8 mouse cellular contexts compared by ENCODE assay signal in genomic region chr10:111539724-111540324, GRCm38 (mm10). TPM values are rescaled to one million over a fixed set of nuclear protein-coding genes. Genes with fewer than 3 reads are reported as not detected.
DNase-seq lines count a peak whose midpoint lies in the region; ATAC-seq and TF ChIP-seq lines count a peak whose summit lies in the region.

No protein-coding gene starts in this region.

- no peaks in the 10 kb centered on the region for H3K27me3 ChIP-seq in forebrain, embryonic 15.5 days
- H3K27me3 ChIP-seq in hindbrain, embryonic 12.5 days, result no peaks in the 10 kb centered on the region
- H3K27me3 ChIP-seq in stomach, embryonic 16.5 days (ENCODE audit: control insufficient read depth, insufficient read depth, low read length), result no peaks in the 10 kb centered on the region

- no peaks in the 10 kb centered on the region for H3K79me2 ChIP-seq in macrophage (ENCODE audit: inconsistent target)

- peak; percentile 57 for ATAC-seq in forebrain, embryonic 15.5 days (replicated peaks)
- no peak for ATAC-seq in hindbrain, embryonic 12.5 days (ENCODE audit: low FRiP score)
- peak; percentile 54; the same call in 1 of the 2 replicates for ATAC-seq in stomach, embryonic 16.5 days (ENCODE audit: insufficient read depth, low FRiP score)

- peaks cover 9% of the 10 kb centered on the region for H3K4me1 ChIP-seq in forebrain, embryonic 15.5 days
- H3K4me1 ChIP-seq in hindbrain, embryonic 12.5 days, result peaks cover 17% of the 10 kb centered on the region
- peaks cover 19% of the 10 kb centered on the region for H3K4me1 ChIP-seq in stomach, embryonic 16.5 days (ENCODE audit: control insufficient read depth, insufficient read depth, low read length)

- 39% methylated on average over 9 of the region's 9 CpGs for WGBS in forebrain, embryonic 15.5 days
- WGBS in hindbrain, embryonic 12.5 days, result 36% methylated on average over 9 of the region's 9 CpGs
- whole genome bisulfite sequencing in macrophage (ENCODE audit: missing documents), result 1% methylated on average over 9 of the region's 9 CpGs
- WGBS in stomach, embryonic 16.5 days, result 30% methylated on average over 9 of the region's 9 CpGs

- DNase-seq in thymus, postnatal 4 days, result peak; percentile 43
- no peak for DNase-seq in thymus, postnatal 14 days
- DNase-seq in left cerebral cortex, adult 2 months (ENCODE audit: extremely low spot score in 1 of 2, low spot score in 2 of 2), result peak; percentile 46 to 58
- DNase-seq in cerebellum, postnatal 14 days, result no peak

- no peak for TF ChIP-seq CTCF in left cerebral cortex, adult 2 months (IDR thresholded peaks at IDR 0.05)

- intact Hi-C loops in left cerebral cortex, adult 2 months (cut with DNase I), result loop anchor here (10.0 kb wide), 1 partner anchor 225 kb away; no protein-coding TSS in a partner anchor

- no peak overlapping the region for H3K27ac ChIP-seq in forebrain, embryonic 15.5 days (replicated peaks)
- peak overlapping the region; percentile 52; the same call in 1 of the 2 replicates for H3K27ac ChIP-seq in hindbrain, embryonic 12.5 days
- peak overlapping the region; percentile 64 for H3K27ac ChIP-seq in left cerebral cortex, adult 2 months
- H3K27ac ChIP-seq in macrophage, result peak overlapping the region; percentile 83
- peak overlapping the region; percentile 72 for H3K27ac ChIP-seq in stomach, embryonic 16.5 days (ENCODE audit: low read length)

- no peak overlapping the region for H3K4me3 ChIP-seq in forebrain, embryonic 15.5 days
- no peak overlapping the region for H3K4me3 ChIP-seq in hindbrain, embryonic 12.5 days
- H3K4me3 ChIP-seq in left cerebral cortex, adult 2 months, result no peak overlapping the region
- peak overlapping the region; percentile 9; the same call in 1 of the 2 replicates for H3K4me3 ChIP-seq in macrophage (ENCODE audit: inconsistent target)
- H3K4me3 ChIP-seq in stomach, embryonic 16.5 days (replicated peaks; ENCODE audit: low read length), result no peak overlapping the region

- H3K36me3 ChIP-seq in forebrain, embryonic 15.5 days, result no peaks in the 10 kb centered on the region
- no peaks in the 10 kb centered on the region for H3K36me3 ChIP-seq in hindbrain, embryonic 12.5 days
- no peaks in the 10 kb centered on the region for H3K36me3 ChIP-seq in macrophage (ENCODE audit: inconsistent target)
- H3K36me3 ChIP-seq in stomach, embryonic 16.5 days (ENCODE audit: control insufficient read depth, insufficient read depth, low read length), result no peaks in the 10 kb centered on the region

- no peak overlapping the region for H3K9ac ChIP-seq in forebrain, embryonic 15.5 days (replicated peaks)
- H3K9ac ChIP-seq in hindbrain, embryonic 12.5 days, result no peak overlapping the region
- peak overlapping the region; percentile 19; the same call in 1 of the 2 replicates for H3K9ac ChIP-seq in stomach, embryonic 16.5 days (ENCODE audit: low read length)

- H3K4me2 ChIP-seq in forebrain, embryonic 15.5 days (replicated peaks), result no peak overlapping the region
- no peak overlapping the region for H3K4me2 ChIP-seq in hindbrain, embryonic 12.5 days (replicated peaks)
- H3K4me2 ChIP-seq in stomach, embryonic 16.5 days (ENCODE audit: low read depth, low read length), result 0 out of 2 replicates have a peak overlapping the region, but pooled peaks have one; percentile 6

- no peaks in the 10 kb centered on the region for H3K9me3 ChIP-seq in forebrain, embryonic 15.5 days
- no peaks in the 10 kb centered on the region for H3K9me3 ChIP-seq in hindbrain, embryonic 12.5 days (replicated peaks)
- no peaks in the 10 kb centered on the region for H3K9me3 ChIP-seq in stomach, embryonic 16.5 days (replicated peaks; ENCODE audit: control insufficient read depth, low read length)

RNA-seq across cellular contexts. Expression of gene Phlda1, which starts 33.7 kb away (rescaled TPM):
- polyA plus RNA-seq in forebrain, embryonic 15.5 days (2015; fragmentation: Nextera tagmentation; extraction: Ambion mirVana), result 23.3 and 24.3 TPM in 2 replicates
- 42.8 and 54.3 TPM in 2 replicates for polyA plus RNA-seq in hindbrain, embryonic 12.5 days (2016; fragmentation: Nextera tagmentation; extraction: Ambion mirVana)
- total RNA-seq in left cerebral cortex, adult 2 months (2021), result 10 to 100 TPM; 31.3 to 42.2 TPM
- 100 to 1,000 TPM in 1 of 26 experiments, 10 to 100 TPM in 11, 1 to 10 TPM in 14; 1.0 to 104 (median 7.6) TPM for total RNA-seq in macrophage (2018; cell fraction: chromatin; rRNA removed)
- total RNA-seq in macrophage (2018; cell fraction: cytosol; rRNA removed), result 10 to 100 TPM in 11 of 26 experiments, 1 to 10 TPM in 13, under 1 TPM in 2; 0.55 to 84.7 (median 5.9) TPM
- total RNA-seq in macrophage (2018; cell fraction: nucleus; rRNA removed), result 100 to 1,000 TPM in 2 of 26 experiments, 10 to 100 TPM in 13, 1 to 10 TPM in 10, under 1 TPM in 1; 0.83 to 132 (median 11.9) TPM
- 1.2 to 6.7 TPM (median 2.1 TPM) in 3 replicates for polyA plus RNA-seq in macrophage (2018)
- 44.4 and 50.7 TPM in 2 replicates for polyA plus RNA-seq in stomach, embryonic 16.5 days (2015; fragmentation: Nextera tagmentation; extraction: Ambion mirVana)

Comparison
In these comparisons a context has a peak if more than half of its experiments do, and no peak if none do; other contexts are left out.
1. DNase-seq: peak in thymus, postnatal 4 days (single experiment) and left cerebral cortex, adult 2 months (2 of 2); none in thymus, postnatal 14 days (single experiment) and cerebellum, postnatal 14 days (0 of 2).